Mouse (Mus musculus) neural tube, embryonic 15.5 days (tissue): Measurements from ENCODE around the gene Fam84a. TPM values are rescaled to one million over a fixed set of nuclear protein-coding genes. Genes with fewer than 3 reads are reported as not detected.

Experiments
- ATAC-seq: fragments of 200-750 bp; cut with Nextera tagmentation; 2 replicates; pipeline ENCODE4 v1.8.0; 2017; ENCODE audit warnings: mild to moderate bottlenecking, moderate TSS enrichment, moderate library complexity; ENCODE audit not compliant: low FRiP score
- H3K27ac ChIP-seq: fragments of 300-500 bp; sonication (generic); replicated peaks from 2 replicates; pipeline ENCODE4 v1.5.1; 2015; ENCODE audit warnings: mild to moderate bottlenecking, inconsistent platforms
- H3K27me3 ChIP-seq: fragments of 300-500 bp; sonication (generic); replicated peaks from 2 replicates; pipeline ENCODE4 v1.6.1; 2015; ENCODE audit warnings: inconsistent platforms
- H3K36me3 ChIP-seq: fragments of 300-500 bp; sonication (generic); 2 replicates; pipeline ENCODE4 v1.6.1; 2015; ENCODE audit warnings: inconsistent platforms
- H3K4me1 ChIP-seq: fragments of 300-500 bp; sonication (generic); 2 replicates; pipeline ENCODE4 v1.6.1; 2015; ENCODE audit warnings: inconsistent platforms
- H3K4me2 ChIP-seq: fragments of 300-500 bp; sonication (generic); 2 replicates; pipeline ENCODE4 v1.6.1; 2015; ENCODE audit warnings: inconsistent platforms, mild to moderate bottlenecking, moderate library complexity
- H3K4me3 ChIP-seq: fragments of 300-500 bp; sonication (generic); replicated peaks from 2 replicates; pipeline ENCODE4 v1.5.1; 2015; ENCODE audit warnings: mild to moderate bottlenecking, inconsistent platforms
- H3K9ac ChIP-seq: fragments of 300-500 bp; sonication (generic); replicated peaks from 2 replicates; pipeline ENCODE4 v1.6.1; 2015; ENCODE audit warnings: mild to moderate bottlenecking, inconsistent platforms
- H3K9me3 ChIP-seq: fragments of 300-500 bp; sonication (generic); replicated peaks from 2 replicates; pipeline ENCODE4 v1.6.1; 2016; ENCODE audit warnings: inconsistent platforms
- WGBS: fragments of 180-500 bp; shearing (Covaris S2); methylation state at CpG from one replicate; pipeline ENCODE4 v1.1.7; 2015; ENCODE audit warnings: mixed read lengths; 5-methylcytosine and 5-hydroxymethylcytosine counted together
- polyA plus RNA-seq: library from polyadenylated mRNA; unstranded; fragments of >200 nt; fragmentation: Nextera tagmentation; extraction: Ambion mirVana; gene quantifications from 2 replicates; pipeline ENCODE4 v1.2.1, GENCODE M21; 2015

The Fam84a gene
- polyA plus RNA-seq, 1 experiment from 2014 or later = 57.8 TPM

DNA sequence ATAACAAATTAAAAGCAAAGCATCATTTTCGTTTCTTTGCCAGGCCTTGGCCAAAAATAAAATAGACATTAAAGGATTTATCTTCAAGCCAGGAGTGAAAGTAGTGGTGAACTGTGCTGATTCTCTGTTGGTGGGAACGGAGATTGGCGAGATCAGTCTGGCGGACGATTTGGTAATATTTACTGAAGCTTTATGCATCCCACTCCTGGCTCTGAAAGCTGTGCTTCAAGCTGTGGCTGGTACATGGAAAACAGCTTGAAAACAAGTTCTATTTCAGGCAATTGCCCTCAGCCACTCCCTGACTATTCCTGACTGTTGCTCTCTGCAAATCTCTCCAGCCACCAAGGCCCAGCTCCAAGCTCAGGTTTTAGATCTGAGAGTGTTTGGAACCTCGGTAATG is 37.1 kb downstream of the Fam84a start:
- WGBS = 91% methylated on average over 6 of the region's 6 CpGs
- Histone ChIP-seq H3K4me2 (no peak overlapping the region), H3K4me1 (no peaks in the 10 kb centered on the region), H3K27me3 (no peaks in the 10 kb centered on the region), H3K9ac (no peak overlapping the region), H3K36me3 (no peaks in the 10 kb centered on the region), H3K4me3 (no peak overlapping the region), H3K9me3 (no peaks in the 10 kb centered on the region), H3K27ac (no peak overlapping the region)
- ATAC-seq = no peak

DNA sequence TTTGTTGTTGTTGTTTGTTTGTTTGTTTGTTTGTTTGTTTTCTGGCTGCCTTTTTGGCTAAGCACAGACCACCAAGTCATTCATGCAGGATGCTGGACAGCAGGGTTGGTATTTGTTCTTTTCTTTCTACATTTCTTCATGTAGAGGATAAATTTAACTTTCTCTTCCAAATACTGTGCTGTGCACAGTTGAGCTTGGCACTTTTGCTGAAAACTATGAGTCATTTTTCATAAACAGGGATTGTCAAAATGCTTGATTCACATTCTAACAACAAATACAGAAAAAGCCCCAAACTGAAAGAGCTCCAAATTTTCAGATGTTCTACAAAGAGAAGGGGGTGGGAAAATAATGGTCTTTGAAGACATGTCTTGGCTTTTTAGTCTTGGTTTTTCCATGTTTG is 54.9 kb downstream of the Fam84a start:
- ATAC-seq = no peak
- no peaks in the 10 kb centered on the region for H3K27me3 ChIP-seq
- no peak overlapping the region for H3K4me3 ChIP-seq
- H3K4me1 ChIP-seq = no peaks in the 10 kb centered on the region
- H3K4me2 ChIP-seq = no peak overlapping the region
- H3K27ac ChIP-seq = no peak overlapping the region
- H3K9me3 ChIP-seq = no peaks in the 10 kb centered on the region
- H3K9ac ChIP-seq = no peak overlapping the region
- H3K36me3 ChIP-seq = no peaks in the 10 kb centered on the region
